Mouse (Mus musculus) forebrain, embryonic 11.5 days (tissue): ENCODE data around the gene Hnrnpc. TPM values are rescaled to one million over a fixed set of nuclear protein-coding genes. Genes with fewer than 3 reads are reported as not detected.

Experiments used
- ATAC-seq: fragments of 200-750 bp; cut with Nextera tagmentation; replicated peaks from 2 replicates; pipeline ENCODE4 v1.8.0; 2017; ENCODE audit warnings: moderate TSS enrichment; ENCODE audit not compliant: low FRiP score
- DNase-seq: peaks from one replicate; pipeline ENCODE4 v3.0.0-alpha.2; 2017; ENCODE audit warnings: low spot score
- H3K27ac ChIP-seq: fragments of 300-500 bp; sonication (generic); 2 replicates; pipeline ENCODE4 v1.5.1; 2014; ENCODE audit warnings: low read depth, low read length
- H3K27me3 ChIP-seq: fragments of 300-500 bp; sonication (generic); 2 replicates; pipeline ENCODE4 v1.6.1; 2014; ENCODE audit warnings: mild to moderate bottlenecking, low read length, mixed read lengths; ENCODE audit not compliant: control insufficient read depth, insufficient read depth
- H3K36me3 ChIP-seq: fragments of 300-500 bp; sonication (generic); 2 replicates; pipeline ENCODE4 v1.6.1; 2014; ENCODE audit warnings: mild to moderate bottlenecking, low read length, moderate library complexity, mixed read lengths; ENCODE audit not compliant: control insufficient read depth, insufficient read depth
- H3K4me1 ChIP-seq: fragments of 300-500 bp; sonication (generic); replicated peaks from 2 replicates; pipeline ENCODE4 v1.6.1; 2014; ENCODE audit warnings: low read length, mixed read lengths; ENCODE audit not compliant: control insufficient read depth, insufficient read depth
- H3K4me2 ChIP-seq: fragments of 300-500 bp; sonication (generic); 2 replicates; pipeline ENCODE4 v1.6.1; 2014; ENCODE audit warnings: low read depth, mild to moderate bottlenecking, low read length, moderate library complexity, mixed read lengths; ENCODE audit not compliant: severe bottlenecking
- H3K4me3 ChIP-seq: fragments of 300-500 bp; sonication (generic); 2 replicates; pipeline ENCODE4 v1.5.1; 2014; ENCODE audit warnings: low read depth, low read length
- H3K9ac ChIP-seq: fragments of 300-500 bp; sonication (generic); 2 replicates; pipeline ENCODE4 v1.6.1; 2014; ENCODE audit warnings: low read length
- H3K9me3 ChIP-seq: fragments of 300-500 bp; sonication (generic); 2 replicates; pipeline ENCODE4 v1.6.1; 2016; ENCODE audit warnings: low read length, mixed read lengths; ENCODE audit not compliant: control insufficient read depth
- WGBS: fragments of 180-500 bp; shearing (Covaris S2); extraction: QIAGEN DNeasy Blood & Tissue Kit; methylation state at CpG from one replicate; pipeline ENCODE4 v1.1.7; 2014; 5-methylcytosine and 5-hydroxymethylcytosine counted together
- polyA plus RNA-seq: library from polyadenylated mRNA; unstranded; fragments of >200 nt; fragmentation: Nextera tagmentation; extraction: Ambion mirVana; gene quantifications from 2 replicates; pipeline ENCODE4 v1.2.1, GENCODE M21; 2014

The Hnrnpc gene
- 937 and 1,003 TPM in 2 replicates for polyA plus RNA-seq

GRCm38 (mm10) chr14:52103856-52104676, at the start of gene Hnrnpc:
Hnrnpc (minus strand) TSS chr14:52104028.
- H3K36me3 ChIP-seq: no peaks in the 10 kb centered on the region
- peak within 1 kb of the TSS; percentile 100 for H3K9ac ChIP-seq
- H3K27me3 ChIP-seq: no peaks in the 10 kb centered on the region
- peak; percentile 99 for ATAC-seq
- peak within 1 kb of the TSS; percentile 90 for H3K27ac ChIP-seq
- peak within 1 kb of the TSS; percentile 99 for H3K4me3 ChIP-seq
- no peaks in the 10 kb centered on the region for H3K9me3 ChIP-seq
- under 1% methylated on average over 49 of the region's 50 CpGs for WGBS
- H3K4me1 ChIP-seq: peaks cover 2% of the 10 kb centered on the region; the same call in 1 of the 2 replicates
- DNase-seq: peak; percentile 100
- peak within 1 kb of the TSS; percentile 71 for H3K4me2 ChIP-seq

- 32% methylated on average over 3 of the region's 3 CpGs for WGBS
These were observed 48.8 kb upstream of the Hnrnpc start for GRCm38 (mm10) chr14:52152613-52153012.

GRCm38 (mm10) chr14:52152179-52152578, 48.4 kb upstream of the Hnrnpc start:
- ATAC-seq: peak; percentile 72

More at GRCm38 (mm10) chr14:52152613-52153012, 48.8 kb upstream of the Hnrnpc start:
- H3K4me3 ChIP-seq: no peak overlapping the region
- H3K4me1 ChIP-seq: peaks cover 2% of the 10 kb centered on the region; the same call in 1 of the 2 replicates
- no peak overlapping the region for H3K4me2 ChIP-seq
- H3K9me3 ChIP-seq: no peaks in the 10 kb centered on the region
- H3K27me3 ChIP-seq: no peaks in the 10 kb centered on the region
- H3K27ac ChIP-seq: no peak overlapping the region
- no peaks in the 10 kb centered on the region for H3K36me3 ChIP-seq
- ATAC-seq: peak; percentile 61
- no peak for DNase-seq
- no peak overlapping the region for H3K9ac ChIP-seq

GRCm38 (mm10) chr14:52149888-52150287, 46.1 kb upstream of the Hnrnpc start:
- Histone ChIP-seq H3K4me2 (no peak overlapping the region), H3K4me3 (no peak overlapping the region), H3K27me3 (no peaks in the 10 kb centered on the region), H3K36me3 (no peaks in the 10 kb centered on the region), H3K9ac (no peak overlapping the region), H3K9me3 (no peaks in the 10 kb centered on the region), H3K27ac (no peak overlapping the region), H3K4me1 (peaks cover 2% of the 10 kb centered on the region; the same call in 1 of the 2 replicates)
- 79% methylated on average over 4 of the region's 4 CpGs for WGBS
- no peak for ATAC-seq
- no peak for DNase-seq

More at GRCm38 (mm10) chr14:52152179-52152578, 48.4 kb upstream of the Hnrnpc start:
- Histone ChIP-seq H3K27me3 (no peaks in the 10 kb centered on the region), H3K9ac (no peak overlapping the region), H3K9me3 (no peaks in the 10 kb centered on the region), H3K4me1 (peaks cover 2% of the 10 kb centered on the region; the same call in 1 of the 2 replicates), H3K4me3 (no peak overlapping the region), H3K36me3 (no peaks in the 10 kb centered on the region), H3K4me2 (peak overlapping the region; percentile 16; the same call in 1 of the 2 replicates), H3K27ac (no peak overlapping the region)
- 33% methylated on average over 7 of the region's 7 CpGs for WGBS
- DNase-seq: no peak

GRCm38 (mm10) chr14:52146540-52146939, 42.7 kb upstream of the Hnrnpc start:
- Histone ChIP-seq H3K4me2 (no peak overlapping the region), H3K36me3 (no peaks in the 10 kb centered on the region), H3K4me1 (no peaks in the 10 kb centered on the region), H3K9me3 (no peaks in the 10 kb centered on the region), H3K27ac (no peak overlapping the region), H3K9ac (no peak overlapping the region), H3K27me3 (no peaks in the 10 kb centered on the region), H3K4me3 (no peak overlapping the region)
- no peak for ATAC-seq
- DNase-seq: no peak
- WGBS: 59% methylated on average over 4 of the region's 4 CpGs

GRCm38 (mm10) chr14:52144165-52144564, 40.3 kb upstream of the Hnrnpc start:
- DNase-seq (no peak), ATAC-seq (no peak)
- no peaks in the 10 kb centered on the region for H3K27me3 ChIP-seq
- no peak overlapping the region for H3K27ac ChIP-seq
- no peak overlapping the region for H3K9ac ChIP-seq
- no peaks in the 10 kb centered on the region for H3K36me3 ChIP-seq
- H3K4me3 ChIP-seq: no peak overlapping the region
- H3K4me1 ChIP-seq: no peaks in the 10 kb centered on the region
- no peak overlapping the region for H3K4me2 ChIP-seq
- 87% methylated on average over 4 of the region's 4 CpGs for WGBS
- no peaks in the 10 kb centered on the region for H3K9me3 ChIP-seq

- Histone ChIP-seq H3K9me3 (no peaks in the 10 kb centered on the region), H3K27ac (no peak overlapping the region), H3K4me1 (no peaks in the 10 kb centered on the region), H3K4me3 (no peak overlapping the region), H3K9ac (no peak overlapping the region), H3K36me3 (no peaks in the 10 kb centered on the region), H3K4me2 (no peak overlapping the region), H3K27me3 (no peaks in the 10 kb centered on the region)
- WGBS: 79% methylated on average over 16 of the region's 16 CpGs
- DNase-seq: no peak
- ATAC-seq: no peak
These were observed 37.8 kb upstream of the Hnrnpc start for GRCm38 (mm10) chr14:52141445-52142127.

GRCm38 (mm10) chr14:52140577-52141444, 37.0 kb upstream of the Hnrnpc start:
- Histone ChIP-seq H3K36me3 (no peaks in the 10 kb centered on the region), H3K27me3 (no peaks in the 10 kb centered on the region), H3K4me3 (no peak overlapping the region), H3K27ac (no peak overlapping the region), H3K4me2 (no peak overlapping the region), H3K4me1 (no peaks in the 10 kb centered on the region), H3K9me3 (no peaks in the 10 kb centered on the region), H3K9ac (no peak overlapping the region)
- 73% methylated on average over 19 of the region's 19 CpGs for whole genome bisulfite sequencing
- ATAC-seq (no peak), DNase-seq (no peak)
